Mouse (Mus musculus) stomach, embryonic 15.5 days (tissue): ENCODE results near the gene Cir1. TPM values are rescaled to one million over a fixed set of nuclear protein-coding genes. Genes with fewer than 3 reads are reported as not detected.
A peak's percentile ranks its signal among the peaks of the same experiment; 100 is the strongest.

Experiments used
- ATAC-seq: fragments of 200-750 bp; cut with Nextera tagmentation; 2 replicates; pipeline ENCODE4 v1.8.0; 2017; ENCODE audit warnings: low read depth, moderate number of reproducible peaks, moderate TSS enrichment; ENCODE audit not compliant: insufficient read depth, low FRiP score
- H3K27ac ChIP-seq: fragments of 300-500 bp; sonication (generic); 2 replicates; pipeline ENCODE4 v1.5.1; 2015; ENCODE audit warnings: mild to moderate bottlenecking, inconsistent platforms
- H3K27me3 ChIP-seq: fragments of 300-500 bp; sonication (generic); replicated peaks from 2 replicates; pipeline ENCODE4 v1.6.1; 2015; ENCODE audit warnings: inconsistent platforms
- H3K36me3 ChIP-seq: fragments of 300-500 bp; sonication (generic); 2 replicates; pipeline ENCODE4 v1.6.1; 2015; ENCODE audit warnings: inconsistent platforms
- H3K4me1 ChIP-seq: fragments of 300-500 bp; sonication (generic); 2 replicates; pipeline ENCODE4 v1.6.1; 2015; ENCODE audit warnings: inconsistent platforms
- H3K4me2 ChIP-seq: fragments of 300-500 bp; sonication (generic); 2 replicates; pipeline ENCODE4 v1.6.1; 2015; ENCODE audit warnings: mild to moderate bottlenecking, inconsistent platforms
- H3K4me3 ChIP-seq: fragments of 300-500 bp; sonication (generic); replicated peaks from 2 replicates; pipeline ENCODE4 v1.5.1; 2015; ENCODE audit warnings: inconsistent platforms
- H3K9ac ChIP-seq: fragments of 300-500 bp; sonication (generic); 2 replicates; pipeline ENCODE4 v1.6.1; 2015; ENCODE audit warnings: inconsistent platforms
- H3K9me3 ChIP-seq: fragments of 300-500 bp; sonication (generic); 2 replicates; pipeline ENCODE4 v1.6.1; 2016; ENCODE audit warnings: inconsistent platforms
- WGBS: fragments of 180-500 bp; shearing (Covaris S2); methylation state at CpG from one replicate; pipeline ENCODE4 v1.1.7; 2015; 5-methylcytosine and 5-hydroxymethylcytosine counted together
- polyA plus RNA-seq: library from polyadenylated mRNA; unstranded; fragments of >200 nt; fragmentation: Nextera tagmentation; extraction: Ambion mirVana; gene quantifications from 2 replicates; pipeline ENCODE4 v1.2.1, GENCODE M21; 2015

Gene Cir1
- polyA plus RNA-seq, 1 experiment from 2014 or later = 24.6 TPM

DNA sequence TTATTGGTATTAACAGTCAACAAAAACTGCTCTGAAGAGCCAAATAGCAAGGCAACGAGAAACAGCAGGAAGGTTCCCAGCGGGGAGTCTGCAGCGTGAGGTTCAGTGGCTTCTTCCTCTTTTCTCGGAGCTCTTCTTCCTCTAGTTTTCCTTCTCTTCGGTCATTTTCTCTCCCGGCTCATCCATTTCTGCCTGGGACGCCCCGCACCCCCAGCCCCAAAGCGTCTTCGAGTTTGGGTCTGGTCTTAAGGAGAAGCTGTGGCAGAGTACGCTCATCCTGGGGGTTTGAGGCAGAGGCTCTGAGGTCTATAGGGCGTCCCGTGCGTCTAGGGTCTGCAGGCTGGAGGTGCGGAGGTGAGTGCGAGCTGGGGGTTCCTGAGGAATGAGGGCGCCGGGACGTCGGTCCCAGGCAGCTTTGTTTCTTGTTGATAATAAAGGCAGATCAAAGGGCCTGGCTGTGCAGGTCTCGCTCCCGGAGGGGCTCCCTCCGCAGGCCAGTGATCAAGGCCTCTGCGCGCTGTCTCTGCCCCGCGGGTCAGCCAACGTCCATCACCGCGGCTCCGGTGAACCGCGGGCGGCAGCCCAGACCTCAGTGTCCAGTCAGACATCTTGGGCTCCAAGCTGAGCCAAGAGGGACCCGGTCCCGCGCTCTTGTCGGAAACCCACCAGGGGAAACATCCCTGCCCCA is 35.3 kb downstream of the Cir1 start:
- no peak overlapping the region for H3K27ac ChIP-seq
- no peaks in the 10 kb centered on the region for H3K36me3 ChIP-seq
- peaks cover 38% of the 10 kb centered on the region for H3K4me1 ChIP-seq
- H3K4me2 ChIP-seq = no peak overlapping the region
- no peak overlapping the region for H3K9ac ChIP-seq
- peaks cover 79% of the 10 kb centered on the region for H3K27me3 ChIP-seq
- WGBS = 3% methylated on average over 38 of the region's 38 CpGs
- 0 out of 2 replicates have a peak overlapping the region, but pooled peaks have one; percentile 7 for H3K4me3 ChIP-seq
- no peak for ATAC-seq
- no peaks in the 10 kb centered on the region for H3K9me3 ChIP-seq

DNA sequence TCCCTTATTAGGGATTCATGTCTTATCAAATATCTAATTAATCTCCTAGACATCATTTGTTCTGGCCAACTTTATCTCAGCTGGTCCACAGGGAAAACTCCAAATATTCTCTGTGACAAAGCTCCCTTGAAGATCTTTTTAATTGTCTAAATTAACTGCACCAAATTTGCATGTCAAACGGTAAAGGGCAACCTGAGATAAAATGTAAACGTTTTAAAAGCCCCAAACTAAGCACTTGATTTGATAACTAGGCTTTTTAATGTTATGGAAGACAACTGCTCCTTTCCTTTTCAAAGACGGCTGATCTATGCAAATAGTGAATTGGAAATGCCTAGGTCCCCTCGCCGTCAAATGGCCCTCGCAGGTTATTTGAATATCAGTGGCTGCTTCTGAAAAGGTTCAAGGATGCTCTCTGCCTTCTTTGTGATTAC is 36.3 kb downstream of the Cir1 start:
- Histone ChIP-seq H3K9me3 (no peaks in the 10 kb centered on the region), H3K27me3 (peaks cover 79% of the 10 kb centered on the region), H3K4me2 (no peak overlapping the region), H3K4me3 (no peak overlapping the region), H3K27ac (no peak overlapping the region), H3K9ac (no peak overlapping the region), H3K4me1 (peaks cover 43% of the 10 kb centered on the region), H3K36me3 (no peaks in the 10 kb centered on the region)
- ATAC-seq = no peak
- 2% methylated on average over 6 of the region's 6 CpGs for WGBS

DNA sequence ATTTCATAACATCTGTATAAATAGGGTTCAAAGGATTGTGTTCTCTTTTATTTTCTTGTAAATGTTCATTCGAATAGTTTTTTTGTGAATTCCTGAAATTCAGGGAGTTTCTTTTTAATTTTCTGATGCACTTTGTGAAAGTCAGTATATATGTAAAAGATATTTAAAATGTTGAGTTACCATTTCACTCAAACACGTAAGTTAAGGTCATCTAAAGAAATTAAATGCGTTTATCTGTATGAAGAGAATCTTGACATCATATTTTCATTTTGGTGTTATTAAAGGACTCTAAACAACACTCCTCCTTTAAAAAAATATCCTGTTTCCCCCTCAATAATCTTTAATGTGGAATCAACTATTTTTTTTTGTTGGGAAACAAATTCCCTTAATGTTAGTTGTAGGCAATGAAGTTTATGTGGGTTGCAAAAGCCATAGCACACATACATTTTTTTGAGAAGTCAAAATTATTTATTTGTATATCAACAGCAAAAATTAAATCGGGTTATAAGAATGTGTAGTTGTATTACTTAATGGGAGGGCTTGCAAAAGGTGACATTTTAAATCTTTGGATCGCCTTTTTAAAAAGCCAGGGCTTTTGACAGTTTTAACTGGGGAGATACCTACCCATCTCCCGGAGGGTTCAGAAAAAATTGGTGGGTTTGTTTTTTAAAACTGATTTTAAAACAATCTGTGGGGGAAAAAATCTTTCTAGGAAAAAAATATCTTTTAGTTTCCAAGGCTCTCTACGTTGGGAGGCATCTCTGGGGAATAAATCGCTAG is 37.0 kb downstream of the Cir1 start:
- H3K4me1 ChIP-seq = peaks cover 37% of the 10 kb centered on the region
- H3K27ac ChIP-seq = no peak overlapping the region
- H3K9me3 ChIP-seq = no peaks in the 10 kb centered on the region
- H3K36me3 ChIP-seq = no peaks in the 10 kb centered on the region
- 10% methylated on average over 8 of the region's 8 CpGs for WGBS
- no peak for ATAC-seq
- peaks cover 80% of the 10 kb centered on the region for H3K27me3 ChIP-seq
- H3K4me2 ChIP-seq = no peak overlapping the region
- no peak overlapping the region for H3K9ac ChIP-seq
- H3K4me3 ChIP-seq = no peak overlapping the region

DNA sequence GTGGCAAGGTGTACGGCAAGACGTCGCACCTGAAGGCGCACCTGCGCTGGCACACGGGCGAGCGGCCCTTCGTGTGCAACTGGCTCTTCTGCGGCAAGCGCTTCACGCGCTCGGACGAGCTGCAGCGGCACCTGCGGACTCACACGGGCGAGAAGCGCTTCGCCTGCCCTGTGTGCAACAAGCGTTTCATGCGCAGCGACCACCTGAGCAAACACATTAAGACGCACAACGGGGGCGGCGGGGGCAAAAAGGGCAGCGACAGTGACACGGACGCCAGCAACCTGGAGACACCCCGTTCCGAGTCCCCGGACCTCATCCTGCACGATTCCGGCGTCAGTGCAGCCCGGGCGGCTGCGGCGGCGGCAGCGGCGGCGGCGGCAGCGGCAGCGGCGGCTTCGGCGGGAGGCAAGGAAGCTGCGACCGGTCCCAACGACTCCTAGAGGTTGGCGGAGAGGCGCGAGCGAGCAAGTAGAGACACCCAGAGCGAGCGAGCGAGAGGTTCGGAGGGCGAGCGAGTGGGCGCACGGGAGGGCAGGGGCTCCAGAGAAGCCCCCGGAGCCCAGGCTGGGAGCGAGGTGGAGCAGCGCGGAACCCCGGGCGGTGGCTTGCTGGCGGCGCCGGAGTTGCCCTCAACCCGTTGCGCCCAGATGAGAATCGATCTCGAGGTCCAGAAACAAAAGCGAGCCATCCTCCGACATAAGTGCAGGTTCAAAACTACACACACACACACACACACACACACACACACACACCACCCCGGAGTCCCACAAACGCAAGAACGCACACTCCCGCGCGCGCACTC is 38.2 kb downstream of the Cir1 start:
- H3K4me1 ChIP-seq = peaks cover 34% of the 10 kb centered on the region
- no peak overlapping the region for H3K27ac ChIP-seq
- no peak for ATAC-seq
- H3K4me3 ChIP-seq = peak overlapping the region; percentile 38
- H3K4me2 ChIP-seq = peak overlapping the region; percentile 66
- H3K9ac ChIP-seq = no peak overlapping the region
- H3K9me3 ChIP-seq = no peaks in the 10 kb centered on the region
- no peaks in the 10 kb centered on the region for H3K36me3 ChIP-seq
- H3K27me3 ChIP-seq = peaks cover 81% of the 10 kb centered on the region
- WGBS = under 1% methylated on average over 77 of the region's 88 CpGs

DNA sequence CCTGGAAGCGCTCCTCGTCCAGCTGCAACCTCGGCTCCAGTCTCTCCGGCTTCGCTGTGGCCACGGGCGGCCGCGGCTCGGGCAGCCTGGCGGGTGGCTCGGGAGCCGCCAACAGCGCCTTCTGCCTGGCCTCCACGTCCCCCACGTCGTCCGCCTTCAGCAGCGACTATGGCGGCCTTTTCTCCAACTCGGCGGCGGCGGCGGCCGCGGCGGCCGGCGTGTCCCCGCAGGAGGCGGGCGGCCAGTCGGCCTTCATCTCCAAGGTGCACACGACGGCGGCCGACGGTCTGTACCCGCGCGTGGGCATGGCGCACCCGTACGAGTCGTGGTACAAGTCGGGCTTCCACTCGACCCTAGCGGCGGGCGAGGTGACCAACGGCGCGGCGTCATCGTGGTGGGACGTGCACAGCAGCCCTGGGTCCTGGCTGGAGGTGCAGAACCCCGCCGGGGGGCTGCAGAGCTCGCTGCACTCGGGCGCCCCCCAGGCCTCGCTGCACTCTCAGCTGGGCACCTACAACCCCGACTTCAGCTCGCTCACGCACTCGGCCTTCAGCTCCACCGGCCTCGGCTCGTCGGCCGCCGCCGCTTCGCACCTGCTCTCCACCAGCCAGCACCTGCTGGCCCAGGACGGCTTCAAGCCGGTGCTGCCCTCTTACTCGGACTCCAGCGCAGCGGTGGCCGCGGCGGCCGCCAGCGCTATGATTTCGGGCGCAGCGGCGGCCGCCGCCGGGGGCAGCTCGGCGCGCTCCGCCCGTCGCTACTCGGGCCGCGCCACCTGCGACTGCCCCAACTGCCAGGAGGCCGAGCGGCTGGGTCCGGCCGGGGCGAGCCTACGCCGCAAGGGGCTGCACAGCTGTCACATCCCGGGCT is 39.0 kb downstream of the Cir1 start:
- Histone ChIP-seq H3K9me3 (no peaks in the 10 kb centered on the region), H3K27ac (no peak overlapping the region), H3K4me2 (peak overlapping the region; percentile 66), H3K4me1 (peaks cover 26% of the 10 kb centered on the region), H3K27me3 (peaks cover 77% of the 10 kb centered on the region), H3K4me3 (peak overlapping the region; percentile 38), H3K36me3 (no peaks in the 10 kb centered on the region), H3K9ac (no peak overlapping the region)
- ATAC-seq = no peak
- under 1% methylated on average over 91 of the region's 110 CpGs for WGBS

DNA sequence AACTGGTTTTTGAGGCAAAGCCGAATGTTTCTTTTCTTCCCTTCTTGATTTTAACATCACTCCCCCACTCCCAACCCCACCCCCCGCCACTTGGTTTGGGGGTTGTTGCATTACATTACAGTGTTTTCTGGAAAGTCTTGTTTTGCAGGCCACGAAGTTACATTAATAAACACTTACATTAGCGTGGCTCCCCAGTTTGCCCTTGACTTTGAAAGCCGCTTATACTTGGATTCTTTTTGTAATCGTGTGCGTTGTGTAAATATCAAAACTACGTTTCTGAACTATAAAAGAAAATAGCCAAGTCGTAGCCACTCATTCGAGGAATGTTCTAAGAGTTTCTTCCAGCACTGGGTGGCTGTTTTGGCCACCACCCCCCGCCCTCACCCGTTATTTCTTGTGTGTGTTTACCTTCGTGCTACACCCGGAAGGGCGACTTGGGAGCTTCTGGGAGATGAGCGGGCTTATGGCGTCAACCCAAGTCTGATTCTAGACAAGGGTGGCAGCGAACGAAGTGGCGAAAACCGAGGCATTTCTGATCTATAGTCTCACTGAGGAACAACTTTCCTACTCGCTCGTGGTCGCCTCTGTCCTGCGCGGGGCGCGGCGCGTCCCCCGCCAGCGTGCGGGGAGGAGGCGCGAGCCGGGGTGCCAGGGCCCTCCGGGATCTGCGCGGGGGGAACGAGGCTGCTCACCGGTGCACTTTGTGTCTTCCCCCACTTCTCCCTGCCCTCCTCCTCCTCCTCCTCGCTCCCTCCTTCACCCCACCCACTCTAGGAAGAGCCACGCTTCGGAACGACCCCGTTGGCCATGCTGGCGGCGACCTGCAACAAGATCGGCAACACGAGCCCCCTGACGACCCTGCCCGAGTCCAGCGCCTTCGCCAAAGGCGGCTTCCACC is 39.9 kb downstream of the Cir1 start:
- peaks cover 26% of the 10 kb centered on the region for H3K4me1 ChIP-seq
- peak overlapping the region; percentile 66 for H3K4me2 ChIP-seq
- H3K9ac ChIP-seq = no peak overlapping the region
- 2% methylated on average over 53 of the region's 55 CpGs for WGBS
- no peak overlapping the region for H3K27ac ChIP-seq
- H3K27me3 ChIP-seq = peaks cover 78% of the 10 kb centered on the region
- H3K9me3 ChIP-seq = no peaks in the 10 kb centered on the region
- H3K36me3 ChIP-seq = no peaks in the 10 kb centered on the region
- ATAC-seq = no peak
- H3K4me3 ChIP-seq = peak overlapping the region; percentile 38

DNA sequence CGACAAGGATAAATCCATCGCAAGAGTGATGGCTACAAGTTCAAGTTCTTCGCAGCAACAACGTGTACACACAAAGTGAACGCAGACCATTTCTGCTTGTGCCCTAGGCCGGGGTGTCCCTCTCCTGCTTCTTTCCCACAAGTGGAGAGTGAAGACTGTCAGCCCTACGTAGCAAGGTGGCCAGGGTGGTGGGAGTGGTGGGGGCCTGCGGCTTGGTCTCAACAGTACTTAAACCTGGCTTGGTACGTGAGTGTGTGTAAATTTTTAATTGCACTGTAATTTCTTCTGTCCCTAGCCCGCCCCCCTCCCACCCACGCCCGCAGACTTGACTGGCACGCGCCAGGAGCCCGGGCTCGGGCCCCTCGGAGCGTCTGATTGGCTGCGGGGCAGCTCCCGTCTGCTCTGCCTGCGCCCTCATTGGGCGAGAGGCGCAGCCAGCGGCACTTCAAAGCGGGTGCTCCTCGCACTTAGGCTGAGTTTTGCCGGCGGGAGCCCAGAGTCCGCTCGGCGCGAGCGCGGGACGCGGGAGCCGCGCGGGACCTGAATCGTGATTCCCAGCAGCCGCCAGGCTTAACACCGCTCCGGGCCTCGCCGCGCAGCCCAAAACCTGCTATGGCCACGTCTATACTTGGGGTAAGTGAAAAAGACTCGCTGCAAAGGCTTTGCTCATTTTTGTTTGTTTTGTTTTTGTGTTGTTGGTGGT is 40.9 kb downstream of the Cir1 start, which contains the start of gene Sp9:
Gene Sp9 (plus strand): TSS at position 467 of the 703 bp plus-strand sequence.
- Histone ChIP-seq H3K9me3 (no peaks in the 10 kb centered on the region), H3K27ac (no peak within 1 kb of the TSS), H3K4me2 (peak within 1 kb of the TSS; percentile 66), H3K36me3 (no peaks in the 10 kb centered on the region), H3K27me3 (peaks cover 76% of the 10 kb centered on the region), H3K4me1 (peaks cover 26% of the 10 kb centered on the region), H3K9ac (no peak within 1 kb of the TSS), H3K4me3 (peak within 1 kb of the TSS; percentile 38)
- 0 out of 2 replicates have a peak, but pooled peaks have one; percentile 43 for ATAC-seq
- WGBS = under 1% methylated on average over 48 of the region's 48 CpGs

DNA sequence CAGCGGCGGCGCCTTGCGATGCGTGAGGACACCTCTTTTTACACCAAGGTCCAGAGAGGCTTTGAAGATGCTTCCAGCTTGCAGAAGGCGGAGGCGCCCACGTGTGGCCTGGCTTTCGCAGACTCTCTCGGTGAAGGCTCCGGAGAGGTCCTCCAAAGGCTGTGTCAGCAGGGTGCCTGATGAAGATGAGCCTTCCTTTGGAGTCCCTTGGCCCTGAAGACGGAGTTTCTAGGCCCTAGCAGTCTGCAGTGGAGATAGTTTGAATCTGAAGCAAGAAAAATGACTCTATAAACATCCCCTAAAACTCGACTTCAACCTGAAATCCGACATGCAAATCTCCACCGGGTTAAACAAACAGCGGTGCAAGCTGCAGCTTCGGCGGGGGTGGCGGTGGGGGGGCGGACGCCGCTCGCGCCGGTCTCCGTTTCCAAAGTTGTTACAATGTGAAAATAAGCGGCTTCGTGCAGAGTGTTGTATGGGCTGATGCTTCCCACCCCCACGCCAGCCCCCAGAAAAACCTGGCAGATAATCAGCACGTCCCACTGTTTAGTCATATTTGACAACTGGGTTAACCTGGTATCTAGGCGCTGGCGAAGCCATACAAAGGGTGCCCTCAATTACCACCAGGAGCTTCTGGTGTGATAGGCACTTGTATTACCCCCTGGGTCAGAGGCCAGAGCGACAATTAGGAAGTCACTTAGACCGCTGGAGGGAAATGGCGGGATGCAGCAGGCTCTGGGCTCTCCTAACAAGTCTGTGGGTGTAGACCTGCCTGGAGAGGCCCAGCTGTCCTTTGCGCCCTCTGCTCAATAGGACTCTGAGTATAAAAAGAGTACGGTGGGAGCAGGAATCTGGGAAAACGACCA is 41.7 kb downstream of the Cir1 start:
- no peak for ATAC-seq
- Histone ChIP-seq H3K27ac (no peak overlapping the region), H3K4me1 (peaks cover 26% of the 10 kb centered on the region), H3K9ac (no peak overlapping the region), H3K9me3 (no peaks in the 10 kb centered on the region), H3K4me2 (no peak overlapping the region), H3K36me3 (no peaks in the 10 kb centered on the region), H3K4me3 (no peak overlapping the region), H3K27me3 (peaks cover 76% of the 10 kb centered on the region)
- 2% methylated on average over 38 of the region's 38 CpGs for WGBS

DNA sequence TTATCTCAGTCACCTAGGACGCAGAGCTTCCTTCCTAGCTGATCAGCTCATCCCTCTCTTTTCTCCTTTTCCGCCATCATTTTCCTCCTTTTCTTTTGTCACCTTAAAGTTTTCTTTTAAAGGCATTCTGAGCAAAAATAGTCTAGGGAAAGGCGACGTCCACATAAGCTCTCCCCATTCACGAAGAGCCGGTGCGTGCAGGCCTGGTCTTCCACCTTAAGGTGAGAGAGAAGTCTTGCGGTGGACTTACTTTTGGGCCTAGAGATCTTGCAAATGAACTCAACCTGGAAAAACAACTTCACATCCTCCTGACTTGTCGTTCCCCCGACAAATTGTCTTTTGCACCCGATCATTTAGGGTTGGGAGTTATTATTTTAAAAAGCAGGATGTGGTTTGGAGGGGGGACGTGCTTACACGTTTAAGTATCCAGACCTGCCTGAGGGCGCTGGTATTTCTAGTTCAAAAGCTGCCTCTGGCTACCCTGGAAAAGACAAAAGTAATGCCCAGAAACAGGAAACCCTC is 42.4 kb downstream of the Cir1 start:
- Histone ChIP-seq H3K4me2 (no peak overlapping the region), H3K27ac (no peak overlapping the region), H3K9me3 (no peaks in the 10 kb centered on the region), H3K4me3 (no peak overlapping the region), H3K27me3 (peaks cover 83% of the 10 kb centered on the region), H3K4me1 (peaks cover 26% of the 10 kb centered on the region), H3K36me3 (no peaks in the 10 kb centered on the region), H3K9ac (no peak overlapping the region)
- ATAC-seq = no peak
- WGBS = 5% methylated on average over 14 of the region's 14 CpGs
